Mouse (Mus musculus) ES-E14 (cell line): ENCODE data around the gene Hist1h2bf.

ENCODE experiments used
- MAFK ChIP-seq: IDR thresholded peaks from 2 replicates; pipeline ENCODE4 v1.6.1; 2014; ENCODE audit warnings: mild to moderate bottlenecking, low read depth, low read length, inconsistent platforms; ENCODE audit not compliant: insufficient read depth
- ZC3H11A ChIP-seq: IDR thresholded peaks from 2 replicates; pipeline ENCODE4 v1.6.1; 2012; ENCODE audit warnings: low read depth, mild to moderate bottlenecking, inconsistent platforms, low read length, borderline replicate concordance
- ZNF384 ChIP-seq: IDR thresholded peaks from 2 replicates; pipeline ENCODE4 v1.6.1; 2012; ENCODE audit warnings: low read depth, low read length, inconsistent platforms

DNA sequence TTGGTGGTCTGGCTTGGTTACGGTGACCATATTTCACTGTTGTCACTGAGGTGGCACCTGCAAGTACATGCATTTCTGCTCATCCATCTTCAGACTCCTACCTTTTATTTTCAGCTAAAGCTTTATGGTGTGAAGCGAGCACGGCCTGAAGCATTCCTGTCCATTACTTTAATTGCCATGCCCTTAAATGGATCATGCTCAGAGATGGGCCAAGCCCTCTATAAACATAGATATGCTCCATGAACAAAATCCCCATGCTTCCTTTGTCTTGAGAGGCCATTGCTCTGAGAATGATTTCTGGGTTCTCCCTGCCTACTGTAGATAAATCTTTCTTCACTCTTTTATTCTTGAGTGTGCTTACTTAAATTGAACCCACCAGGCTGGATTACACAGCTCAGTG is 30.5 kb upstream of the Hist1h2bf start:
- TF ChIP-seq ZC3H11A (no peak), MAFK (no peak), ZNF384 (no peak)
